Comparison of ENCODE assay signal across 25 mouse cellular contexts in the genomic region with DNA sequence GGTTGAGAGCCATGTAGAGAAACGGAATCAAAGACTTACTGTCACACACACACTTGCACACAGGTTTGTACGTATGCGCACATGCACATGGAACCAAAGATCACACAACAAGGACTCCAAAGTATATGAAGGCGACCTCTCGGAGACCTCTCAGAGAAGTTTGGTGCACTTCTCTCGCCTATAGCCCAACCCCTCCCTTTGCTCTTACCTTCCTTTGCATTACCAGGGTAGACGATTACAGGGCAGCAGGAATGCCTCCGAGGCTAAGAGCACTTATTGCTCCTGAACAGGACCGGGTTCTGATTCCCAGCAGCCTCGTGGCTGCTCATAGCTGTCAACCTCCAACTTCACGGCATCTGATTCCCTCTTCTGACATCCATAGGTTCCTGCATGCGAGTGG. TPM values are rescaled to one million over a fixed set of nuclear protein-coding genes. Genes with fewer than 3 reads are reported as not detected.
DNase-seq lines count a peak whose midpoint lies in the region; ATAC-seq and TF ChIP-seq lines count a peak whose summit lies in the region.
"Had no signal": no experiment of that assay in that cellular context is flagged by ENCODE, and none has a peak within 500 bp of the region (broad histone marks: within the 10 kb centered on the region; RNA-seq: fewer than 3 reads in every experiment).

No protein-coding gene starts in this region.

- H3K36me3 ChIP-seq in heart, adult 2 months (ENCODE audit: control insufficient read depth, insufficient read depth, low read length) = no peaks in the 10 kb centered on the region
- no peaks in the 10 kb centered on the region for H3K36me3 ChIP-seq in midbrain, embryonic 11.5 days (ENCODE audit: control insufficient read depth, insufficient read depth, low read length)
- H3K36me3 ChIP-seq in midbrain, embryonic 14.5 days (ENCODE audit: control insufficient read depth, insufficient read depth, low read length) = no peaks in the 10 kb centered on the region
- H3K36me3 ChIP-seq: G1E had no signal

- no peaks in the 10 kb centered on the region for H3K4me1 ChIP-seq in heart, adult 2 months (ENCODE audit: control insufficient read depth, insufficient read depth, low read length)
- H3K4me1 ChIP-seq in midbrain, embryonic 11.5 days (ENCODE audit: control insufficient read depth, insufficient read depth, low read length) = no peaks in the 10 kb centered on the region
- no peaks in the 10 kb centered on the region for H3K4me1 ChIP-seq in midbrain, embryonic 14.5 days (ENCODE audit: control insufficient read depth, insufficient read depth, low read length)

- no peak overlapping the region for H3K9ac ChIP-seq in heart, adult 2 months (ENCODE audit: low read depth, low read length)
- no peak overlapping the region for H3K9ac ChIP-seq in midbrain, embryonic 11.5 days (ENCODE audit: low read length)
- no peak overlapping the region for H3K9ac ChIP-seq in midbrain, embryonic 14.5 days (replicated peaks; ENCODE audit: low read length)

- ATAC-seq in midbrain, embryonic 11.5 days (ENCODE audit: low FRiP score) = no peak
- no peak for ATAC-seq in midbrain, embryonic 14.5 days (ENCODE audit: low FRiP score, low TSS enrichment)
- ATAC-seq: Patski had no signal

- no peak overlapping the region for H3K4me3 ChIP-seq in heart, adult 2 months
- H3K4me3 ChIP-seq in midbrain, embryonic 11.5 days (ENCODE audit: low read depth, low read length) = no peak overlapping the region
- no peak overlapping the region for H3K4me3 ChIP-seq in midbrain, embryonic 14.5 days (replicated peaks; ENCODE audit: low read depth, low read length)

- intact Hi-C loops in heart, adult 2 months (cut with DNase I) = loop anchor here (5.0 kb wide), 1 partner anchor 466 kb away; no protein-coding TSS in a partner anchor

- TF ChIP-seq EP300 in heart, adult 2 months (IDR thresholded peaks at IDR 0.05; ENCODE audit: insufficient read depth, low read depth, low read length) = no peak

- no peak for TF ChIP-seq CTCF in heart, adult 2 months (IDR thresholded peaks at IDR 0.05)

- H3K27ac ChIP-seq in heart, adult 2 months = no peak overlapping the region
- no peak overlapping the region for H3K27ac ChIP-seq in midbrain, embryonic 11.5 days (ENCODE audit: low read depth, low read length)
- no peak overlapping the region for H3K27ac ChIP-seq in midbrain, embryonic 14.5 days (replicated peaks; ENCODE audit: low read depth, low read length)

- 89% methylated on average over 12 of the region's 12 CpGs for WGBS in heart, adult 2 months
- 86% methylated on average over 12 of the region's 12 CpGs for WGBS in midbrain, embryonic 11.5 days
- WGBS in midbrain, embryonic 14.5 days = 89% methylated on average over 12 of the region's 12 CpGs

- H3K9me3 ChIP-seq in midbrain, embryonic 11.5 days (ENCODE audit: control insufficient read depth, low read length) = no peaks in the 10 kb centered on the region
- H3K9me3 ChIP-seq in midbrain, embryonic 14.5 days (ENCODE audit: control insufficient read depth, low read length) = no peaks in the 10 kb centered on the region
- H3K9me3 ChIP-seq: G1E had no signal

- no peak overlapping the region for H3K4me2 ChIP-seq in midbrain, embryonic 11.5 days
- H3K4me2 ChIP-seq in midbrain, embryonic 14.5 days (ENCODE audit: low read length) = no peak overlapping the region

- TF ChIP-seq POLR2A in heart, adult 2 months (IDR thresholded peaks at IDR 0.05; ENCODE audit: insufficient read depth, low read depth, low read length) = no peak

- no peaks in the 10 kb centered on the region for H3K27me3 ChIP-seq in heart, adult 2 months (ENCODE audit: control insufficient read depth, insufficient read depth, low read length)
- H3K27me3 ChIP-seq in midbrain, embryonic 11.5 days (ENCODE audit: control insufficient read depth, insufficient read depth, low read length) = no peaks in the 10 kb centered on the region
- no peaks in the 10 kb centered on the region for H3K27me3 ChIP-seq in midbrain, embryonic 14.5 days (ENCODE audit: control insufficient read depth, insufficient read depth, low read length)
- H3K27me3 ChIP-seq: CH12.LX had no signal

- peak; percentile 56 for DNase-seq in heart, adult 11 months
- DNase-seq in heart, adult 2 months = no peak
- peak; percentile 75 for DNase-seq in midbrain, embryonic 11.5 days (ENCODE audit: low spot score, missing footprints)
- no peak for DNase-seq in midbrain, embryonic 14.5 days
- DNase-seq: adrenal gland, adult 2 months; adrenal gland, adult 8-10 months; adrenal gland, postnatal 10 days; adrenal gland, postnatal 14 days; adrenal gland, postnatal 25 days; adrenal gland, postnatal 36 days; B cell, adult 2 months; cerebellum, adult 11 months; cerebellum, adult 11-12 months; cerebellum, adult 18-20 months had no signal

- H3K79me2 ChIP-seq in heart, adult 2 months (replicated peaks; ENCODE audit: control insufficient read depth, insufficient read depth, low read length) = no peaks in the 10 kb centered on the region

RNA-seq across cellular contexts. Expression of gene Arl14, which starts 14.3 kb away (rescaled TPM):
- total RNA-seq in heart, adult 2 months (2021) = not detected
- not detected in 2 replicates for polyA plus RNA-seq in heart, adult 2 months (2012; rRNA removed)
- not detected in 2 replicates for polyA plus RNA-seq in midbrain, embryonic 11.5 days (2014; fragmentation: Nextera tagmentation; extraction: Ambion mirVana)
- polyA plus RNA-seq in midbrain, embryonic 14.5 days (2014; fragmentation: Nextera tagmentation; extraction: Ambion mirVana) = not detected in 2 replicates
- total RNA-seq: adrenal gland, adult 18-20 months; adrenal gland, adult 2 months; adrenal gland, adult 8-10 months; adrenal gland, postnatal 10 days; adrenal gland, postnatal 14 days; adrenal gland, postnatal 25 days; adrenal gland, postnatal 36 days; adrenal gland, postnatal 4 days; CH12.LX; ES-E14; G1E; MEL had no signal
- polyA plus RNA-seq: activated CD4-positive, CD25-positive, alpha-beta regulatory T cell, adult 4 months; adrenal gland, adult 2 months; brain, embryonic 14.5 days; C2C12; CD4-positive, CD25-positive, alpha-beta regulatory T cell, adult 4 months; G1E; Patski had no signal

Comparison
In these comparisons a context has a peak if more than half of its experiments do, and no peak if none do; other contexts are left out.
1. DNase-seq: peak in heart, adult 11 months (single experiment) and midbrain, embryonic 11.5 days (single experiment); none in heart, adult 2 months (0 of 2) and midbrain, embryonic 14.5 days (single experiment).